Mouse (Mus musculus): Measurements from ENCODE around the gene Hmga1b. TPM values are rescaled to one million over a fixed set of nuclear protein-coding genes. Genes with fewer than 3 reads are reported as not detected.
"Not testable (repeated sequence)": the region's sequence is repeated elsewhere in the genome, so short reads cannot be mapped to it uniquely, and the experiment has no call there.

Hmga1b gene
- total and polyA plus RNA-seq, 3 experiments: 190 to 633 TPM; not detected in 1

- Histone ChIP-seq H3K4me1 (ENCODE audit: control insufficient read depth in 1 of 2, insufficient read depth in 2 of 2, low read length in 2 of 2) (peaks cover 0 to 9% of the 10 kb centered on the region in 2 experiments; a peak in 1 of 4 replicates), H3K27ac (ENCODE audit: control insufficient read depth, low read depth, low read length) (no peak overlapping the region), H3K9ac (ENCODE audit: control insufficient read depth, low read depth, low read length, poor library complexity, severe bottlenecking) (no peak overlapping the region), H3K9me3 (replicated peaks; ENCODE audit: insufficient read depth, low read length) (no peaks in the 10 kb centered on the region), H3K27me3 (ENCODE audit: control insufficient read depth in 1 of 2, insufficient read depth in 2 of 2, low read length in 2 of 2) (no peaks in the 10 kb centered on the region), H3K4me3 (ENCODE audit: control insufficient read depth in 1 of 2, insufficient read depth in 1 of 2, low read depth in 2 of 2, low read length in 2 of 2) (no peak overlapping the region), H3K36me3 (ENCODE audit: control insufficient read depth in 1 of 2, insufficient read depth in 2 of 2, low read length in 2 of 2) (peaks cover 0 to 3% of the 10 kb centered on the region in 2 experiments; a peak in 1 of 4 replicates), H3K79me2 (ENCODE audit: control insufficient read depth, insufficient read depth, low read length, poor library complexity) (peaks cover 9% of the 10 kb centered on the region)
- no peak for DNase-seq (ENCODE audit: low read depth, low spot score)
- TF ChIP-seq TAL1 (IDR thresholded peaks at IDR 0.05; ENCODE audit: low read length) (no peak), ELF1 (IDR thresholded peaks at IDR 0.05; ENCODE audit: low read depth, low read length) (no peak), CHD2 (IDR thresholded peaks at IDR 0.05; ENCODE audit: low read length) (no peak), ZKSCAN1 (IDR thresholded peaks at IDR 0.05; ENCODE audit: low read depth, low read length) (no peak), MXI1 (IDR thresholded peaks at IDR 0.05; ENCODE audit: low read depth, low read length) (no peak)
Measured at GRCm38 (mm10) chr11:120779876-120780275, 17.3 kb downstream of the Hmga1b start.

GRCm38 (mm10) chr11:120781361-120781760, 18.8 kb downstream of the Hmga1b start:
- DNase-seq (ENCODE audit: low read depth, low spot score); H3K27ac ChIP-seq (ENCODE audit: control insufficient read depth, low read depth, low read length): not testable (repeated sequence)

GRCm38 (mm10) chr11:120783426-120784063, 21.0 kb downstream of the Hmga1b start:
- peak overlapping the region; percentile 32 for H3K27ac ChIP-seq (ENCODE audit: control insufficient read depth, low read depth, low read length)
- no peaks in the 10 kb centered on the region for H3K9me3 ChIP-seq (replicated peaks; ENCODE audit: insufficient read depth, low read length)
- peak overlapping the region; percentile 87 for H3K9ac ChIP-seq (ENCODE audit: control insufficient read depth, low read depth, low read length, poor library complexity, severe bottlenecking)
- peaks cover 0 to 16% of the 10 kb centered on the region in 2 experiments; a peak in 1 of 4 replicates for H3K4me1 ChIP-seq (ENCODE audit: control insufficient read depth in 1 of 2, insufficient read depth in 2 of 2, low read length in 2 of 2)
- H3K79me2 ChIP-seq (ENCODE audit: control insufficient read depth, insufficient read depth, low read length, poor library complexity): peaks cover 26% of the 10 kb centered on the region
- TF ChIP-seq E2F4 (IDR thresholded peaks at IDR 0.05; ENCODE audit: borderline replicate concordance, low read depth, low read length) (no peak), ELF1 (IDR thresholded peaks at IDR 0.05; ENCODE audit: low read depth, low read length) (no peak), EP300 (IDR thresholded peaks at IDR 0.05; ENCODE audit: low read depth in 1 of 2, low read length in 2 of 2) (no peak), ZNF384 (IDR thresholded peaks at IDR 0.05; ENCODE audit: low read depth, low read length) (no peak), POLR2A (IDR thresholded peaks at IDR 0.05; ENCODE audit: control insufficient read depth in 1 of 2, insufficient read depth in 1 of 2, low read depth in 1 of 2, low read length in 2 of 2, poor library complexity in 1 of 2) (no peak), TAL1 (IDR thresholded peaks at IDR 0.05; ENCODE audit: low read length) (no peak), TBP (IDR thresholded peaks at IDR 0.05; ENCODE audit: low read depth, low read length) (no peak)
- peaks cover 2 to 7% of the 10 kb centered on the region in 2 experiments for H3K36me3 ChIP-seq (ENCODE audit: control insufficient read depth in 1 of 2, insufficient read depth in 2 of 2, low read length in 2 of 2)
- H3K4me3 ChIP-seq (ENCODE audit: control insufficient read depth in 1 of 2, insufficient read depth in 1 of 2, low read depth in 2 of 2, low read length in 2 of 2): peak overlapping the region; percentile 79 to 95
- DNase-seq (ENCODE audit: low read depth, low spot score): peak; percentile 34
- no peaks in the 10 kb centered on the region for H3K27me3 ChIP-seq (ENCODE audit: control insufficient read depth in 1 of 2, insufficient read depth in 2 of 2, low read length in 2 of 2)

More at GRCm38 (mm10) chr11:120781361-120781760, 18.8 kb downstream of the Hmga1b start:
- not testable (repeated sequence) for H3K9ac ChIP-seq (ENCODE audit: control insufficient read depth, low read depth, low read length, poor library complexity, severe bottlenecking); H3K36me3 ChIP-seq (ENCODE audit: control insufficient read depth in 1 of 2, insufficient read depth in 2 of 2, low read length in 2 of 2); H3K27me3 ChIP-seq (ENCODE audit: control insufficient read depth in 1 of 2, insufficient read depth in 2 of 2, low read length in 2 of 2); H3K9me3 ChIP-seq (replicated peaks; ENCODE audit: insufficient read depth, low read length); H3K4me3 ChIP-seq (ENCODE audit: control insufficient read depth in 1 of 2, insufficient read depth in 1 of 2, low read depth in 2 of 2, low read length in 2 of 2)
- Histone ChIP-seq H3K79me2 (ENCODE audit: control insufficient read depth, insufficient read depth, low read length, poor library complexity) (peaks cover 20% of the 10 kb centered on the region), H3K4me1 (ENCODE audit: control insufficient read depth in 1 of 2, insufficient read depth in 2 of 2, low read length in 2 of 2) (peaks cover 0 to 16% of the 10 kb centered on the region in 2 experiments; a peak in 1 of 4 replicates)

All from MEL (cell line).